Mouse (Mus musculus): ENCODE measurements at regions not wholly inside any gene's neighbourhood (a gene's known extent, or its start where the extent isn't known, plus 50 kb on each side); places are given as distances from the start of the nearest gene placed in this dataset.

DNA sequence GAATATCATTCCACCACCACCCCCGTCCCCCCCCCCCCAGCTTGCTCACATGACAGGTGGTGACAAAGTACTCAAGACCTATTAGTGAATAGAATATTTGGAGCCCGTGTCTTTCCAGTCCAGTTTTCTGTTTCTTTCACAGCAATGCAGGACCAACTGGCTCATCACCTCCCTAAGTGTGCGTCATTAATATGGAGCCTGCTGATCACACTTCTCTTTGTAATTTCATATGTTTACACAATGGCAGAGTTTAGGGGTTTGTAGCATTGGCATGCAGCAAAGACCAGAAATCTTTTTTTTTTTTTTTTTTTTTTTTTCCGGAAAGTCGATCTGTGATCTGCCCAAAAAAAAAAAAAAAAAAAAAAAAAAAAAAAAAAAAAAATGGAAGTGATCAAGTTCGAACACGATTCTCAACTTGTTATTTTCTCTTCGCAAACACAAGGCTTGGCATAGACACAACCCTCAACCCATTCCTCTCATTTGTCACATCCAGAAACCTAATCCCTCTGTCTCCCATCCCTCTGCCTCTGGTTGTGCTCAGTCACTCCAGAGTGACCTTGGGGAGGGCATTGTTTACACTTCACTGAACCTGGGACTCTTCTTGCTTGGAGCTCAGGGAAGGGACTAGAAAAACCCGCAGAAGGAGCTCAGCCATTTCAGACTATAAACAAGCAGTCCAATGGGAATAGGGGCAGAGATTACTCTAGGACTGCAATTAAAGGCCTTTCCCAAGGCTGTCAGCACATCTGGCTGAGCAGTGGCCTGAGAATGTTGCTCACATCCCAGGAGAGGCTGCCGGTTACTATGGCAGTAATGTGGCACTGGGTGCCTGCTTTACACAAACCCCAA, 98.4 kb downstream of the Gm5426 start:
- no peak for TF ChIP-seq GATA1 (IDR thresholded peaks at IDR 0.05; ENCODE audit: low read length)
- TF ChIP-seq TAL1 (IDR thresholded peaks at IDR 0.05; ENCODE audit: low read length), result no peak
